Mouse (Mus musculus) lung, postnatal 0 days (tissue): Measurements from ENCODE around the gene Vcan.

Experiments used
- CTCF ChIP-seq: IDR thresholded peaks from 2 replicates; pipeline ENCODE4 v1.5.1; 2016; ENCODE audit warnings: antibody characterized with exemption, mild to moderate bottlenecking
- EP300 ChIP-seq: IDR thresholded peaks from 2 replicates; pipeline ENCODE4 v1.6.1; 2016; ENCODE audit warnings: antibody characterized with exemption, mild to moderate bottlenecking, control low read depth

DNA sequence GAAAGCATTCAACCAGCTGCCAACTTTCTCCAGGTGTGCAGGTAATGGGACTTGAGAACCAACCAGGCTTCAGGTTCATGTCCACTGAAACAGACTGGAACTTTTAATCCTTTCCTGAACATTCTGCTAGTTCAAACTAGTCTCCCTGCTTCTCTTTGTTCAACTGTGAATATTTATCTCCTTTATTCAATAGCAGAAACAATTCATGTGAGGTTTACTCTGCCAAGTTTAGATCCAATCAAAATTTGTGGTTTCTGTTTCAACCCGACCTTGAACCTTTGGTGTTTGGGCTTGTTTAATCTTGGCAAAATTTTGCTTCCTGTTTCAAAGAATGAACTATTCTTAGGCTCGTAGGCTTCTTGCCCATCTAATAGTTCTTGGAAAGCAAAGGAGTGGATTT lies 40.6 kb upstream of the Vcan start:
- TF ChIP-seq CTCF (no peak), EP300 (no peak)
